Mouse (Mus musculus) kidney, embryonic 15.5 days (tissue): ENCODE results near the gene Prickle2. TPM values are rescaled to one million over a fixed set of nuclear protein-coding genes. Genes with fewer than 3 reads are reported as not detected.
A peak's percentile ranks its signal among the peaks of the same experiment; 100 is the strongest.

Experiments
- ATAC-seq: fragments of 200-750 bp; cut with Nextera tagmentation; replicated peaks from 2 replicates; pipeline ENCODE4 v1.8.0; 2017; ENCODE audit warnings: moderate TSS enrichment; ENCODE audit not compliant: low FRiP score
- H3K27ac ChIP-seq: fragments of 300-500 bp; sonication (generic); 2 replicates; pipeline ENCODE4 v1.5.1; 2015; ENCODE audit warnings: mild to moderate bottlenecking, inconsistent platforms
- H3K27me3 ChIP-seq: fragments of 300-500 bp; sonication (generic); 2 replicates; pipeline ENCODE4 v1.6.1; 2015; ENCODE audit warnings: inconsistent platforms
- H3K36me3 ChIP-seq: fragments of 300-500 bp; sonication (generic); 2 replicates; pipeline ENCODE4 v1.6.1; 2015; ENCODE audit warnings: inconsistent platforms
- H3K4me1 ChIP-seq: fragments of 300-500 bp; sonication (generic); 2 replicates; pipeline ENCODE4 v1.6.1; 2015; ENCODE audit warnings: inconsistent platforms
- H3K4me2 ChIP-seq: fragments of 300-500 bp; sonication (generic); 2 replicates; pipeline ENCODE4 v1.6.1; 2015; ENCODE audit warnings: moderate library complexity, mild to moderate bottlenecking, inconsistent platforms
- H3K4me3 ChIP-seq: fragments of 300-500 bp; sonication (generic); replicated peaks from 2 replicates; pipeline ENCODE4 v1.5.1; 2015; ENCODE audit warnings: mild to moderate bottlenecking, inconsistent platforms
- H3K9ac ChIP-seq: fragments of 300-500 bp; sonication (generic); 2 replicates; pipeline ENCODE4 v1.6.1; 2015; ENCODE audit warnings: mild to moderate bottlenecking, inconsistent platforms
- H3K9me3 ChIP-seq: fragments of 300-500 bp; sonication (generic); replicated peaks from 2 replicates; pipeline ENCODE4 v1.6.1; 2016; ENCODE audit warnings: inconsistent platforms
- WGBS: fragments of 180-500 bp; shearing (Covaris S2); methylation state at CpG from one replicate; pipeline ENCODE4 v1.1.7; 2015; ENCODE audit warnings: mixed read lengths; 5-methylcytosine and 5-hydroxymethylcytosine counted together
- polyA plus RNA-seq: library from polyadenylated mRNA; unstranded; fragments of >200 nt; fragmentation: Nextera tagmentation; extraction: Ambion mirVana; gene quantifications from 2 replicates; pipeline ENCODE4 v1.2.1, GENCODE M21; 2015

Gene Prickle2
- 6.1 and 7.6 TPM in 2 replicates for polyA plus RNA-seq

GRCm38 (mm10) chr6:92706145-92706466 lies at the start of gene Prickle2:
TSS of gene Prickle2 (minus strand) at chr6:92706155.
- Histone ChIP-seq H3K4me2 (peak within 1 kb of the TSS; percentile 84), H3K9me3 (no peaks in the 10 kb centered on the region), H3K4me3 (peak within 1 kb of the TSS; percentile 74), H3K36me3 (no peaks in the 10 kb centered on the region), H3K4me1 (peaks cover 18% of the 10 kb centered on the region), H3K27me3 (no peaks in the 10 kb centered on the region), H3K27ac (peak within 1 kb of the TSS; percentile 62), H3K9ac (peak within 1 kb of the TSS; percentile 68)
- WGBS: 0% methylated on average over 7 of the region's 24 CpGs
- peak; percentile 95 for ATAC-seq

GRCm38 (mm10) chr6:92752737-92753136 lies 46.8 kb upstream of the Prickle2 start:
- H3K9me3 ChIP-seq: no peaks in the 10 kb centered on the region
- H3K36me3 ChIP-seq: no peaks in the 10 kb centered on the region
- H3K27ac ChIP-seq: no peak overlapping the region
- no peak overlapping the region for H3K9ac ChIP-seq
- no peaks in the 10 kb centered on the region for H3K27me3 ChIP-seq
- H3K4me2 ChIP-seq: no peak overlapping the region
- no peak overlapping the region for H3K4me3 ChIP-seq
- 0 out of 2 replicates have a peak, but pooled peaks cover 2% of the 10 kb centered on the region for H3K4me1 ChIP-seq
- no peak for ATAC-seq
- WGBS: 87% methylated on average over 2 of the region's 2 CpGs

- WGBS: 62% methylated on average over 4 of the region's 4 CpGs
- H3K4me1 ChIP-seq: no peaks in the 10 kb centered on the region
- H3K9ac ChIP-seq: no peak overlapping the region
- H3K36me3 ChIP-seq: no peaks in the 10 kb centered on the region
- no peak overlapping the region for H3K4me2 ChIP-seq
- H3K27me3 ChIP-seq: no peaks in the 10 kb centered on the region
- ATAC-seq: no peak
- no peak overlapping the region for H3K4me3 ChIP-seq
- no peaks in the 10 kb centered on the region for H3K9me3 ChIP-seq
- H3K27ac ChIP-seq: no peak overlapping the region
Measured at GRCm38 (mm10) chr6:92749420-92749819, 43.5 kb upstream of the Prickle2 start.

GRCm38 (mm10) chr6:92743605-92744004 lies 37.6 kb upstream of the Prickle2 start:
- no peak for ATAC-seq

GRCm38 (mm10) chr6:92737116-92737515 lies 31.2 kb upstream of the Prickle2 start:
- Histone ChIP-seq H3K27ac (no peak overlapping the region), H3K4me3 (no peak overlapping the region), H3K4me2 (no peak overlapping the region), H3K9me3 (0 out of 2 replicates have a peak, but pooled peaks cover 3% of the 10 kb centered on the region), H3K27me3 (no peaks in the 10 kb centered on the region), H3K4me1 (no peaks in the 10 kb centered on the region), H3K9ac (no peak overlapping the region), H3K36me3 (no peaks in the 10 kb centered on the region)
- WGBS: 86% methylated on average over 1 of the region's 1 CpGs
- ATAC-seq: no peak

More at GRCm38 (mm10) chr6:92743605-92744004, 37.6 kb upstream of the Prickle2 start:
- no peaks in the 10 kb centered on the region for H3K9me3 ChIP-seq
- H3K27ac ChIP-seq: no peak overlapping the region
- H3K9ac ChIP-seq: no peak overlapping the region
- peak overlapping the region; percentile 48 for H3K4me2 ChIP-seq
- H3K36me3 ChIP-seq: no peaks in the 10 kb centered on the region
- no peaks in the 10 kb centered on the region for H3K27me3 ChIP-seq
- H3K4me1 ChIP-seq: peaks cover 4% of the 10 kb centered on the region
- no peak overlapping the region; the same call in 1 of the 2 replicates for H3K4me3 ChIP-seq
- 13% methylated on average over 11 of the region's 11 CpGs for WGBS

- ATAC-seq: no peak
Measured at GRCm38 (mm10) chr6:92733651-92734050, 27.7 kb upstream of the Prickle2 start.

GRCm38 (mm10) chr6:92728514-92728913 lies 22.6 kb upstream of the Prickle2 start:
- WGBS: 55% methylated on average over 7 of the region's 7 CpGs
- ATAC-seq: no peak

More at GRCm38 (mm10) chr6:92733651-92734050, 27.7 kb upstream of the Prickle2 start:
- no peaks in the 10 kb centered on the region; the same call in 1 of the 2 replicates for H3K4me1 ChIP-seq
- 0 out of 2 replicates have a peak, but pooled peaks cover 3% of the 10 kb centered on the region for H3K9me3 ChIP-seq
- H3K4me3 ChIP-seq: no peak overlapping the region
- H3K4me2 ChIP-seq: no peak overlapping the region
- H3K36me3 ChIP-seq: no peaks in the 10 kb centered on the region
- no peaks in the 10 kb centered on the region for H3K27me3 ChIP-seq
- H3K27ac ChIP-seq: no peak overlapping the region
- no peak overlapping the region for H3K9ac ChIP-seq

GRCm38 (mm10) chr6:92728084-92728483 lies 22.1 kb upstream of the Prickle2 start:
- Histone ChIP-seq H3K27ac (no peak overlapping the region), H3K36me3 (no peaks in the 10 kb centered on the region), H3K27me3 (no peaks in the 10 kb centered on the region), H3K4me2 (0 out of 2 replicates have a peak overlapping the region, but pooled peaks have one; percentile 21), H3K9ac (no peak overlapping the region), H3K4me3 (no peak overlapping the region), H3K9me3 (no peaks in the 10 kb centered on the region), H3K4me1 (peaks cover 25% of the 10 kb centered on the region)
- ATAC-seq: no peak
- 2% methylated on average over 10 of the region's 10 CpGs for WGBS

More at GRCm38 (mm10) chr6:92728514-92728913, 22.6 kb upstream of the Prickle2 start:
- no peaks in the 10 kb centered on the region for H3K9me3 ChIP-seq
- no peak overlapping the region for H3K27ac ChIP-seq
- H3K4me3 ChIP-seq: no peak overlapping the region
- no peaks in the 10 kb centered on the region for H3K27me3 ChIP-seq
- H3K4me1 ChIP-seq: peaks cover 25% of the 10 kb centered on the region
- H3K9ac ChIP-seq: no peak overlapping the region
- 0 out of 2 replicates have a peak overlapping the region, but pooled peaks have one; percentile 21 for H3K4me2 ChIP-seq
- H3K36me3 ChIP-seq: no peaks in the 10 kb centered on the region

- H3K9ac ChIP-seq: no peak overlapping the region
- H3K27me3 ChIP-seq: no peaks in the 10 kb centered on the region
- ATAC-seq: no peak
- H3K36me3 ChIP-seq: no peaks in the 10 kb centered on the region
- H3K4me1 ChIP-seq: peaks cover 25% of the 10 kb centered on the region
- WGBS: 9% methylated on average over 7 of the region's 7 CpGs
- peak overlapping the region; percentile 58; the same call in 1 of the 2 replicates for H3K27ac ChIP-seq
- no peak overlapping the region for H3K4me2 ChIP-seq
- no peak overlapping the region for H3K4me3 ChIP-seq
- H3K9me3 ChIP-seq: no peaks in the 10 kb centered on the region
Measured at GRCm38 (mm10) chr6:92727351-92727986, 21.5 kb upstream of the Prickle2 start.

GRCm38 (mm10) chr6:92726121-92726520 lies 20.2 kb upstream of the Prickle2 start:
- H3K27me3 ChIP-seq: no peaks in the 10 kb centered on the region
- no peak overlapping the region for H3K4me2 ChIP-seq
- peaks cover 25% of the 10 kb centered on the region for H3K4me1 ChIP-seq
- H3K27ac ChIP-seq: no peak overlapping the region
- H3K4me3 ChIP-seq: no peak overlapping the region
- H3K9ac ChIP-seq: no peak overlapping the region
- H3K9me3 ChIP-seq: no peaks in the 10 kb centered on the region
- no peaks in the 10 kb centered on the region for H3K36me3 ChIP-seq
- 57% methylated on average over 5 of the region's 5 CpGs for WGBS
- no peak for ATAC-seq

GRCm38 (mm10) chr6:92724394-92724793 lies 18.4 kb upstream of the Prickle2 start:
- WGBS: 43% methylated on average over 2 of the region's 2 CpGs
- H3K9ac ChIP-seq: no peak overlapping the region
- no peak overlapping the region for H3K4me3 ChIP-seq
- no peak for ATAC-seq
- no peak overlapping the region for H3K4me2 ChIP-seq
- H3K27me3 ChIP-seq: no peaks in the 10 kb centered on the region
- H3K27ac ChIP-seq: no peak overlapping the region
- no peaks in the 10 kb centered on the region for H3K36me3 ChIP-seq
- H3K9me3 ChIP-seq: no peaks in the 10 kb centered on the region
- peaks cover 25% of the 10 kb centered on the region for H3K4me1 ChIP-seq

GRCm38 (mm10) chr6:92715806-92716205 lies 9.9 kb upstream of the Prickle2 start:
- Histone ChIP-seq H3K36me3 (no peaks in the 10 kb centered on the region), H3K27me3 (no peaks in the 10 kb centered on the region), H3K9ac (no peak overlapping the region), H3K4me2 (no peak overlapping the region), H3K4me3 (no peak overlapping the region), H3K9me3 (no peaks in the 10 kb centered on the region), H3K4me1 (peaks cover 5% of the 10 kb centered on the region; the same call in 1 of the 2 replicates), H3K27ac (no peak overlapping the region)
- 50% methylated on average over 3 of the region's 3 CpGs for WGBS
- no peak for ATAC-seq
